Mouse (Mus musculus) layer of hippocampus, postnatal 25 days (tissue): ENCODE data around the gene Urod. TPM values are rescaled to one million over a fixed set of nuclear protein-coding genes. Genes with fewer than 3 reads are reported as not detected.

ENCODE experiments used
- DNase-seq, 2 experiments: peaks; one replicate each; pipeline ENCODE4 v3.0.0; 2022; ENCODE audit warnings: mixed read lengths in 2 of 2, low spot score in 1 of 2; ENCODE audit errors: extremely low spot score in 1 of 2
- total RNA-seq, 2 experiments: library from RNA; stranded (reverse); gene quantifications; 2 replicates each; pipeline ENCODE4 v1.2.3; 2021

The Urod gene
- total RNA-seq: 10 to 100 TPM; 56.9 to 66.1 TPM

GRCm38 (mm10) chr4:116993672-116994621 lies at the start of gene Urod:
TSS of gene Urod (minus strand) at chr4:116994413.
- peak; percentile 80 to 85 for DNase-seq

DNA sequence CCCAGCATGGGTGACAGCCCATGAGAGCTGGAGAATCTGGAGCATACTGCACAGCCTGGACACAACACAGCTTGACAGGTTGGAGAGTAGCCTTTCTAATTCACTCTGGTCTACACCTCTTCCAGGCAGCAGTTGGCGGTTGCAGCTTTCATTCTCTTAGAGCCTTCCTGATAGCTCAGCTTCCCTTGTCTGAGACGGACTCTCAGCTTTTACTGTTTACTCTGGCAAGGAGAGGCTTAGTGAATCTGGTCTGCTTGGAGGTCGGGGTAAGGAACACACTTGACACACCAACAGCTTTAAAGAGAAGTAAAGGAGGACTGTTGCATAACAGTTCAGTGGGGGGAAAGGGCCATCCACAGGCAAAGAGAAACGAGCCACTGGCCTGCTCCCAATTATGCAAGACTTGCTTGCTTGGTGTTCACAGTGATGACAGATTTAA lies 47.1 kb upstream of the Urod start:
- no peak for DNase-seq

DNA sequence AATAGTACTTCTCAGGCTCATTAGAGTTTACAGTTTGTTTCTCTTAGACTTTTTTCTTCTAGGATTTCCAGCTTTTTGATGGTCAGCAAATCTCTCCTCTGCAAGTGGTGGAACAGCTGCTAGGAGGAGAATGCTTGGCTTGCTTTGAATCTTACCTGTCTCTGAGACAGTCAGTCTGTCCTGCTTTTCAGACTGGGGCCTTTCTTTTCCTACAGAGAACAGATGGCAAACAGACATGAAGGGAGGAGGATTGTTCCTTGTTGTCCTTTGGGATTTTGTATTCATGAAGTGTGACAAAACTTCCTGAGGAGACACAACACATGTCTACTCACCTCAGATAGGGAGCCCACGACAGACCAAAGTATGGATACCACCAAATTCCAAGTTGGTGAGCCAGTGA lies 46.6 kb upstream of the Urod start:
- DNase-seq: no peak

DNA sequence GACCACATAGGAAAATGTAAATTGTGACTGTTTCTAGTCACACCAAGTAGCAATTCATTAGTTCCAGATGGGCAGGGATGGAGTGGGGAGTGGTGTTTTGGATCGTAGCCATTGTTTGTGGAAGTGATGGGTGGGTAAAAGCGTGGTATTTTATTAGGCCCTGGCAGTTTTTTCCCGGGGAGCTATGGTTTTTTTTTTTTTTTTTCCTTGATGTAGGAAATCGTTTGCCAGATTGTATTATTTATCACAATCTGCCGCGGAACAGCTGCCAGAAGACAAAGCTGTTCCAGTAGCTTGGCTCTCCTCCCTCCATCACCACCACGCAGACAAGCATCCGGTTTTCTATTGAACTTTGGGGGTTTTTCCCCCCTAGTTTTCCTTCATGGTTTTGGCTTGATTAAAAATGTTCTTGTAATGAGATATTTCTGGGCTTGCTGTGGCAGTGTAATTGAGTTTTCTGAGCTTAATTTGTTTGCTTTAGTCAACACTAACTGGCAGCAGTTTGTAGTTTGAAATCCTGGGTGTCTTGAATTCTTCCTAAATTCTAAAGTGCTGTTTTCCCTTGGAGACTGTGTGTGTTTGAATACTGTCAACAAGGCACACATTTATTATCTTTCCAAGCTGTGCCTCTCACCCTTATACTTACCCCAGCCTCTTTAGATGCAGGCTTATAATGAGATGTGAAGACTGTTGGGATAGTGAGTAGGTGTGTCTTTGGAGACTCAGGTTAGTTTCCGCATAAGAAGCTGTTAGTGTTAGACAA lies 45.9 kb upstream of the Urod start:
- peak; percentile 58 to 76 for DNase-seq

DNA sequence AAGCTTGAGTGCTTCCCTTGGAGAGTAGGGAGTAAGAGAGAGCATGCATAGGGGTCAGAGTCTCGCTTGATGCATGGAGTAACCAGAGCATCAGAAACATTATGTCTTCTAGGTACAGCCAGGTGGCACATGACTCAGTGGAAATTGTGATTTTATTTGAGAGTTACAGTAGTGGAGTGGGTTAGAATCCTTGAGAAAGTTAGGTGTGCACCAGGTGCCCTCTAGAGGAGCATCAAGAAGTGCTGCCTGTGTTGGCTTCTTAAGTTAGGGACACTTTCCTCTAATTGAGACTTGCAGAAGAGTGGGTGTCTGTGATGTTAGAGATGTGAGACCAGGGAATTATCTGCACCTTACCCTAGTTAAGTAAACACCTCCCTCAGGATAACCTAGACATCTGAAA lies 36.9 kb upstream of the Urod start:
- DNase-seq: no peak

DNA sequence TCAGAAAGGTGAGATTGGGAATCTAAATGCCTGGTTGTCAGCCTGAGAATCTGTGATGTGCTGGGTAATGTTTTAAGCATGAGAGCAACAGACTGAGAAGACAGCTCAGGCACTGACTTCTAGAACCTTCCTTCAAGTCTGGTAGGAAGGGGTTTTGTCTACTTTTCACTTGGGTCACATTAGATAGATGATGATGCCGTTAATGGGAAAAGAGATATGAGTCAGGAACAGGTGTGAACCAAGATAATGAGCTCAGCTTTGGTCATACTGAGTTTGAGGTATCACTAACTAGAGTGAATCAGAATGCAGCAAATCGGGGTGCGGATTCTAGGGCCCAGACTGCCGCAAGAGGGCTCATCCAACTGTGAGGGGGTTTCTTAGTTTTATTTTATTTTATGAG lies 29.3 kb upstream of the Urod start:
- DNase-seq: no peak

GRCm38 (mm10) chr4:117019206-117020134 lies 25.3 kb upstream of the Urod start, which contains the start of gene Eif2b3:
TSS of gene Eif2b3 (plus strand) at chr4:117019402.
- DNase-seq: peak; percentile 81 to 84

DNA sequence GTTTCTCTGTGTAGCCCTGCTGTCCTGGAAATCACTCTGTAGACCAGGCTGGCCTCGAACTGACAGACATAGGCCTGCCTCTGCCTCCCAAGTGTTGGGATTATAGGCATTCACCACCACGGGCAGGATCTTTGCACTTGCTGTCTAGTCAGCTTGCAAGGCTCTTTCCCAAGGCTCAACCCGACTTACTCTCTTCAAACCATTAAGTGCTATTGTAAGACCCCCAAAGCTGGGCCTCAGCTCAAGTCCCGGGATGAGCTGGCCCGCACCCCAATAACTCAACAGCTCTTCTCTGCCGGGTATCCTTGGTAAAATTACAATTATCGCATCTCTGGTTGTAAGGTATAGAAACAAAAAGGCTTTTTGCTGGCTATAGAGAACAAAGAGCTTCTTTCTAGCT lies 24.1 kb upstream of the Urod start:
- DNase-seq: no peak

DNA sequence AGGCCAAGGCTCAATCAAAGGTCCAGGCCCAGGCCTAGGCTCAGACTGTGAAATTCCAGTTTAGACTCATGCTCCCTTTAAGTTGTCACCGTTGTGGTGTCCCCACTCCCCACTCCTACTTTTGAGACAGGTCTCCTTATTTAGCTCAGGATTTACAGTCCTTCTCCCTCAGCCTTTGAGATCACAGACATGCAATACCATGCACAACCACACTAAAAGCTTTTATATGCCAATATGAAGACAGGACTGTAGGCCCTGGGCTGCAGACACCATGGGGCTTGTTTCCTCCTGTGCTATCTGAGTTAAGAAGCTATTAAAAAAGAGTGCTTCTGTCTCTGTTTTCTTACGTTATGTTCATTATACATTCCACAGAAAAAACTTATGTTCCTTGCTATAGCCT lies 23.5 kb upstream of the Urod start:
- no peak for DNase-seq

DNA sequence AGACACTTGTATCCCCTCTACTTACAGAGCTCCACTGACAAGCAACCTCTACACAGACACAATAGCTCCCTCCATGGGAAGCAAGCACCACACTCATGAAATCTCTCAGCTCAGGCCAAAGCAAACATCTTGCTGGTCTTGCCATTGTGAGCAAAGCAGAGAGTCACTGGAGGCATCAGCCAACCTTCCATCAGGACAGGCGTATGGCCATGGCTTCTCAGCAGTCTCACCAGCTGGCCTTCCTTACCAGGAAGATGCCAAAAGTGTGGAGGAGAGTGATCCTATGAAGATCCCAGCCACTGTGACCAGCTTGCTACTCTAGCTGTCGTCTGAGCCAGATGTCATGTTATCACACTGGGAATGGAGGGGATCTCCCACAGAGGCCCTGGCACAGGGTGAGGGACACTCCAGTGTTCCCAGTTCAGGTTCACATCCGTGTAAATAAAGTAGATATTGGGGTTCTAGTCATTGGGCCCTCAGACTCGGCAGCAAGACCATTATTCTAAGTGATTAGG lies 20.7 kb upstream of the Urod start:
- no peak for DNase-seq

DNA sequence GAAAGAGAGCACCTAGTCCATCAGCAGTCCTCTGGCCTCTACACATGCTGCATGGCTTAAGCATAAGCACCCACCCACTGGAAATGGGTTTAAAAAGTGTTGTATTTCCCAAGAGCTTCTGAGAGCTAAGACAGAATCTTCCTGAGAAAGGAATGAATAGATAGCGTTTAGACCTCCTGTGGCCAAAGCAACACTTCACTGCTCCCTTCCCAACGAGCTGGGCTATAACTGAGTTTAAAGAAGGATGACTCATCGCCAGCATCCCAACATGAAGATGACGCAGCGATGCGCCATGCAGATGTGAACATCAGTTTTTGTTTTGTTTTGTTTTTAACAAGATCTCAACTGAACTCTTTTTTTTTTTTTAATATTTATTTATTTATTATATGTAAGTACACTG lies 19.4 kb upstream of the Urod start:
- DNase-seq: no peak

- no peak for DNase-seq
Observed at GRCm38 (mm10) chr4:117010231-117010630, 16.0 kb upstream of the Urod start.

- DNase-seq: no peak
Observed at GRCm38 (mm10) chr4:117007058-117007457, 12.8 kb upstream of the Urod start.

- DNase-seq: no peak
Observed at GRCm38 (mm10) chr4:117005611-117006400, 11.6 kb upstream of the Urod start.

GRCm38 (mm10) chr4:117004649-117005048 lies 10.4 kb upstream of the Urod start:
- DNase-seq: no peak

DNA sequence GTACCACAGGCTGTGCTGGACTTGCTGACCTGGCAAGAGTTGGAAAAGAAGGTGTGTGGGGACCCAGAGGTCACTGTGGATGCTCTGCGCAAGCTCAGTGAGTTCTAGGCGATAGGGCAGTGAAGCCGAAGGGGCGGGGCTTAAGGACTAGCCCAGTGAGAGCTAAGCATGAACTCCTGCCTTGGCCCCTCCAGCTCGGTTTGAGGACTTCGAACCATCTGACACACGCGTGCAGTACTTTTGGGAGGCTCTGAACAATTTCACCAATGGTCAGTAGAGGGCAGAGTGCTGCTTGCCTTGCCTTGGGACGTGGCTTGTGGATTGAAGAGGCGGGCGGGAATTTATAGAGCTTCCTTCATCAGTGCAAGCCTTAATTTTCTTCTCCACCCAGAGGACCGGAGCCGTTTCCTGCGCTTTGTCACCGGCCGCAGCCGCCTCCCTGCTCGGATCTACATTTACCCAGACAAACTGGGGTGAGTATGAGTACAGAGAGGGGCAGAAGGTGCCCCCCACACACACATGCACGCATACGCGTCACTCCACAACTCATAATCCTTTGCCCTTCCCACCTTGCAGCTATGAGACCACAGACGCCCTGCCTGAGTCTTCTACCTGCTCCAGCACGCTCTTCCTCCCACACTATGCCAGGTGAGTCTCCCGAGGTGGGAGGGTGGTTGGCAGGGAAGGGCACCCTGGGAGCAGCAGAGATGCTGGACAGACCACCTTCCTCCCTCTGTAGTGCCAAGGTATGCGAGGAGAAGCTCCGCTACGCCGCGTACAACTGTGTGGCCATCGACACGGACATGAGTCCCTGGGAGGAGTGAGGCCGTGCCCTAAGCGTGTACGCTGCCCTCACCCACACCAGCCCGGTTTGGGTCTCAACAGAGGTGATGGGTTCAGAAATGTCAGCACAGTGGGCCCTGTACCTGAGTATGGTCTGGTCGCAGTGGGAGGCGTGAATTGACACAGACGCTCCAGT lies 8.6 kb upstream of the Urod start:
- peak in 1 of 2 experiments; percentile 54 for DNase-seq

GRCm38 (mm10) chr4:117001957-117002356 lies 7.7 kb upstream of the Urod start:
- DNase-seq: no peak

DNA sequence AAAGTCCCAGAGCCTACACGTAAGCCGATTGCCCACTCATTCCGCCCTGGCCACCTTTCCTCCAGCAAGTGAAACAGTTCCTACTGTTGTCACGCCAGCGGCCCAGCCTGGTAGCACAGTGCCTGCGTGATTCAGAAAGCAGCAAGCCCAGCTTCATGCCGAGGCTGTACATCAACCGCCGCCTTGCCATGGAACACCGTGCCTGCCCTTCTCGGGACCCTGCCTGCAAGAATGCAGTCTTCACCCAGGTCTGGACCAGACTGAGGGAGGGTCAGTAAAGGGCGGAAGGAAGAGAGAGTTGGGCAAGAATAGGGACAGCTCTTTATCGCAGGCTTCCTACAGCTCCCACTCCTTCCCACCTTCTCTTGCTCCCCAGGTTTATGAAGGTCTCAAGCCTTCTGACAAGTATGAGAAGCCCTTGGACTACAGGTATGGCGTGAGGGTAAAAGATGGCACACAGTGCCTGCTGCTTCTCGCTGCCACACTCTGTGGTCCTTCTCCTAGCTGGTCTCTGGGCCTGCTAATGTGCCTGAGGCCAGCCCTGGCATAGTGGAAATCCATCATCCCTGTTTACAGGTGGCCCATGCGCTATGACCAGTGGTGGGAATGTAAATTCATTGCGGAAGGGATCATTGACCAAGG lies 5.4 kb upstream of the Urod start:
- no peak for DNase-seq
